Mouse (Mus musculus): Measurements from ENCODE around the gene Pde10a.

- TF ChIP-seq GATA1 (IDR thresholded peaks at IDR 0.05; ENCODE audit: borderline replicate concordance, low read length), result no peak
- no peak for TF ChIP-seq FLI1 (IDR thresholded peaks at IDR 0.05; ENCODE audit: low read length)
Observed at GRCm38 (mm10) chr17:8698265-8698664, 173.1 kb downstream of the Pde10a start.

All from megakaryocyte, embryonic 14.5 days (primary cell).